Comparison of ENCODE assay signal across 21 mouse cellular contexts in the genomic region with DNA sequence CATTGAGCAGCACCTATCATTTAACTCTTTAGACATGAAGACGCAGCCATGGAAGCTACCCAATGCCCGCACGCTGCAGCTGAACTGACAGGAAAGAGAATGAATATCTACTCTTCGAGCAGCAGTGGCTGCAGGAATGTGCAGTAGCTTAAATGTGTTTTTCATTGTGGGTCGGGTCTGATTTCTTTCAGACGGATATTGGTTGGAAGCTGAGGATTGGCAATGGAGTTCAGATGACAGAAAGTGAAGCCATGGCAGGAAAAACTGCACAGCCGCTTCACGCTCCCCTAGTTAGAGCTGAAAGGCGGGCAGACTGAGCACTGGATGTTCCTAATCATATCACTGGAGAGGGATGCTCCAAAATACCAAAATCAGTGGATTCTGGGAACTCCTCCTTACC.
DNase-seq lines count a peak whose midpoint lies in the region; ATAC-seq and TF ChIP-seq lines count a peak whose summit lies in the region.
"Had no signal": no experiment of that assay in that cellular context is flagged by ENCODE, and none has a peak within 500 bp of the region (broad histone marks: within the 10 kb centered on the region; RNA-seq: fewer than 3 reads in every experiment).

No protein-coding gene starts in this region.

- no peak overlapping the region for H3K27ac ChIP-seq in limb, embryonic 11.5 days (replicated peaks; ENCODE audit: low read depth, low read length)
- H3K27ac ChIP-seq in limb, embryonic 10.5 days: no peak overlapping the region
- H3K27ac ChIP-seq in embryonic facial prominence, embryonic 14.5 days (replicated peaks; ENCODE audit: low read depth, low read length): peak overlapping the region; percentile 61; the same call in 1 of the 2 replicates
- 0 out of 2 replicates have a peak overlapping the region, but pooled peaks have one; percentile 3 for H3K27ac ChIP-seq in limb, embryonic 14.5 days (replicated peaks; ENCODE audit: low read depth, low read length)
- no peak overlapping the region for H3K27ac ChIP-seq in kidney, embryonic 14.5 days (ENCODE audit: low read depth, low read length)
- H3K27ac ChIP-seq: forebrain, embryonic 10.5 days; heart, embryonic 15.5 days; hindbrain, embryonic 13.5 days; hindbrain, postnatal 0 days had no signal

- peak; percentile 34 for DNase-seq in limb, embryonic 11.5 days (ENCODE audit: low spot score)
- DNase-seq in limb, embryonic 10.5 days (ENCODE audit: low spot score): no peak
- DNase-seq in embryonic facial prominence, embryonic 14.5 days (ENCODE audit: low spot score): peak; percentile 77
- peak; percentile 30 for DNase-seq in limb, embryonic 14.5 days (ENCODE audit: low spot score)
- DNase-seq: adrenal gland, adult 2 months; adrenal gland, postnatal 25 days; cerebellum, adult 2 months; gastrocnemius, postnatal 10 days; heart, adult 18-20 months; heart, postnatal 14 days had no signal

- H3K27me3 ChIP-seq in limb, embryonic 11.5 days (ENCODE audit: control insufficient read depth, insufficient read depth, low read length): no peaks in the 10 kb centered on the region
- H3K27me3 ChIP-seq in limb, embryonic 10.5 days (ENCODE audit: low read depth, poor library complexity, severe bottlenecking): peaks cover 5% of the 10 kb centered on the region; the same call in 1 of the 2 replicates
- no peaks in the 10 kb centered on the region for H3K27me3 ChIP-seq in embryonic facial prominence, embryonic 14.5 days (replicated peaks; ENCODE audit: control insufficient read depth, insufficient read depth, low read length)
- H3K27me3 ChIP-seq in limb, embryonic 14.5 days (ENCODE audit: control insufficient read depth, insufficient read depth, low read length): no peaks in the 10 kb centered on the region
- no peaks in the 10 kb centered on the region for H3K27me3 ChIP-seq in kidney, embryonic 14.5 days (ENCODE audit: control insufficient read depth, insufficient read depth, low read length)
- H3K27me3 ChIP-seq: CH12.LX; heart, embryonic 15.5 days; hindbrain, embryonic 13.5 days; Patski had no signal

- no peak overlapping the region for H3K4me3 ChIP-seq in limb, embryonic 11.5 days (ENCODE audit: low read depth, low read length)
- H3K4me3 ChIP-seq in limb, embryonic 10.5 days: no peak overlapping the region
- H3K4me3 ChIP-seq in embryonic facial prominence, embryonic 14.5 days (ENCODE audit: low read depth, low read length): no peak overlapping the region
- no peak overlapping the region for H3K4me3 ChIP-seq in limb, embryonic 14.5 days (replicated peaks; ENCODE audit: low read length)
- H3K4me3 ChIP-seq in kidney, embryonic 14.5 days (ENCODE audit: low read length): no peak overlapping the region
- H3K4me3 ChIP-seq: erythroblast, embryonic 14.5 days; forebrain, embryonic 10.5 days; heart, embryonic 15.5 days; hindbrain, embryonic 13.5 days had no signal

- no peak for TF ChIP-seq POLR2A in limb, embryonic 14.5 days (IDR thresholded peaks at IDR 0.05; ENCODE audit: borderline replicate concordance, extremely low read depth, insufficient read depth, insufficient read length)

- WGBS in limb, embryonic 11.5 days: 65% methylated on average over 9 of the region's 9 CpGs
- 77% methylated on average over 9 of the region's 9 CpGs for WGBS in limb, embryonic 10.5 days
- WGBS in embryonic facial prominence, embryonic 14.5 days: 41% methylated on average over 9 of the region's 9 CpGs
- WGBS in limb, embryonic 14.5 days: 51% methylated on average over 9 of the region's 9 CpGs
- 83% methylated on average over 9 of the region's 9 CpGs for WGBS in kidney, embryonic 14.5 days

- ATAC-seq in limb, embryonic 11.5 days (ENCODE audit: insufficient number of reproducible peaks, low FRiP score, low TSS enrichment, low read depth): no peak
- ATAC-seq in embryonic facial prominence, embryonic 14.5 days (ENCODE audit: low read depth): peak; percentile 44; the same call in 1 of the 2 replicates
- ATAC-seq in limb, embryonic 14.5 days (ENCODE audit: low FRiP score, low read depth): no peak
- ATAC-seq in kidney, embryonic 14.5 days (ENCODE audit: low FRiP score, low TSS enrichment): no peak
- ATAC-seq in megakaryocyte, adult 5-6 weeks (ENCODE audit: poor library complexity, severe bottlenecking): no peak
- ATAC-seq: forebrain, embryonic 14.5 days; hindbrain, postnatal 0 days; Patski had no signal

- H3K4me2 ChIP-seq in limb, embryonic 11.5 days (ENCODE audit: low read depth, severe bottlenecking): no peak overlapping the region
- peak overlapping the region; percentile 10; the same call in 1 of the 2 replicates for H3K4me2 ChIP-seq in embryonic facial prominence, embryonic 14.5 days (ENCODE audit: low read depth, low read length)
- H3K4me2 ChIP-seq in limb, embryonic 14.5 days (replicated peaks; ENCODE audit: low read depth, low read length, severe bottlenecking): no peak overlapping the region
- H3K4me2 ChIP-seq in kidney, embryonic 14.5 days (replicated peaks; ENCODE audit: low read depth, low read length): no peak overlapping the region
- H3K4me2 ChIP-seq: heart, embryonic 11.5 days; heart, embryonic 15.5 days; hindbrain, embryonic 13.5 days had no signal

- H3K9ac ChIP-seq in limb, embryonic 11.5 days (ENCODE audit: low read length): no peak overlapping the region
- H3K9ac ChIP-seq in embryonic facial prominence, embryonic 14.5 days (ENCODE audit: low read depth, low read length): no peak overlapping the region
- no peak overlapping the region for H3K9ac ChIP-seq in limb, embryonic 14.5 days (ENCODE audit: low read depth, low read length, severe bottlenecking)
- no peak overlapping the region for H3K9ac ChIP-seq in kidney, embryonic 14.5 days (ENCODE audit: low read depth, low read length)
- H3K9ac ChIP-seq: heart, embryonic 15.5 days; hindbrain, embryonic 13.5 days had no signal

- H3K4me1 ChIP-seq in limb, embryonic 11.5 days (ENCODE audit: control insufficient read depth, insufficient read depth, low read length): 0 out of 2 replicates have a peak, but pooled peaks cover 6% of the 10 kb centered on the region
- H3K4me1 ChIP-seq in limb, embryonic 10.5 days: peaks cover 12% of the 10 kb centered on the region
- H3K4me1 ChIP-seq in embryonic facial prominence, embryonic 14.5 days (ENCODE audit: control insufficient read depth, insufficient read depth, low read length): peaks cover 21% of the 10 kb centered on the region
- peaks cover 5% of the 10 kb centered on the region; the same call in 1 of the 2 replicates for H3K4me1 ChIP-seq in limb, embryonic 14.5 days (ENCODE audit: control insufficient read depth, insufficient read depth, low read length)
- 0 out of 2 replicates have a peak, but pooled peaks cover 5% of the 10 kb centered on the region for H3K4me1 ChIP-seq in kidney, embryonic 14.5 days (ENCODE audit: control insufficient read depth, insufficient read depth, low read length)
- H3K4me1 ChIP-seq: heart, embryonic 15.5 days had no signal

- H3K9me3 ChIP-seq in limb, embryonic 11.5 days (ENCODE audit: control insufficient read depth, low read length): no peaks in the 10 kb centered on the region
- no peaks in the 10 kb centered on the region for H3K9me3 ChIP-seq in limb, embryonic 10.5 days (replicated peaks)
- H3K9me3 ChIP-seq in embryonic facial prominence, embryonic 14.5 days (ENCODE audit: control insufficient read depth, low read length): peaks cover 9% of the 10 kb centered on the region
- peaks cover 12% of the 10 kb centered on the region; the same call in 1 of the 2 replicates for H3K9me3 ChIP-seq in limb, embryonic 14.5 days (ENCODE audit: control insufficient read depth, low read length)
- H3K9me3 ChIP-seq in kidney, embryonic 14.5 days (ENCODE audit: control insufficient read depth, low read length): no peaks in the 10 kb centered on the region; the same call in 1 of the 2 replicates
- H3K9me3 ChIP-seq: heart, embryonic 15.5 days had no signal

- no peaks in the 10 kb centered on the region for H3K36me3 ChIP-seq in limb, embryonic 11.5 days (ENCODE audit: control insufficient read depth, insufficient read depth, low read length)
- no peaks in the 10 kb centered on the region for H3K36me3 ChIP-seq in limb, embryonic 10.5 days
- H3K36me3 ChIP-seq in embryonic facial prominence, embryonic 14.5 days (ENCODE audit: control insufficient read depth, insufficient read depth, low read length): peaks cover 7% of the 10 kb centered on the region; the same call in 1 of the 2 replicates
- no peaks in the 10 kb centered on the region; the same call in 1 of the 2 replicates for H3K36me3 ChIP-seq in limb, embryonic 14.5 days (ENCODE audit: control insufficient read depth, insufficient read depth, low read length)
- no peaks in the 10 kb centered on the region for H3K36me3 ChIP-seq in kidney, embryonic 14.5 days (ENCODE audit: control insufficient read depth, insufficient read depth, low read length)
- H3K36me3 ChIP-seq: forebrain, embryonic 10.5 days; heart, embryonic 15.5 days; hindbrain, embryonic 13.5 days had no signal

Comparison
In these comparisons a context has a peak if more than half of its experiments do, and no peak if none do; other contexts are left out.
1. H3K27ac ChIP-seq: peak in embryonic facial prominence, embryonic 14.5 days (single experiment) and limb, embryonic 14.5 days (single experiment); none in limb, embryonic 11.5 days (single experiment), limb, embryonic 10.5 days (single experiment) and kidney, embryonic 14.5 days (single experiment).